Mouse (Mus musculus) forebrain, embryonic 10.5 days (tissue): Measurements from ENCODE around the gene Arhgap22. TPM values are rescaled to one million over a fixed set of nuclear protein-coding genes. Genes with fewer than 3 reads are reported as not detected.

Experiments used
- DNase-seq: peaks from one replicate; pipeline ENCODE4 v3.0.0-alpha.2; 2017; ENCODE audit warnings: low spot score; ENCODE audit errors: extremely low spot score
- H3K27ac ChIP-seq: fragments of 300-500 bp; sonication (generic); 2 replicates; pipeline ENCODE4 v1.5.1; 2016; ENCODE audit warnings: mild to moderate bottlenecking
- H3K27me3 ChIP-seq: fragments of 300-500 bp; sonication (generic); 2 replicates; pipeline ENCODE4 v1.6.1; 2016; ENCODE audit warnings: mild to moderate bottlenecking; ENCODE audit not compliant: poor library complexity, severe bottlenecking
- H3K36me3 ChIP-seq: fragments of 300-500 bp; sonication (generic); replicated peaks from 2 replicates; pipeline ENCODE4 v1.6.1; 2016; ENCODE audit warnings: mild to moderate bottlenecking, moderate library complexity
- H3K4me1 ChIP-seq: fragments of 300-500 bp; sonication (generic); 2 replicates; pipeline ENCODE4 v1.6.1; 2016
- H3K4me3 ChIP-seq: fragments of 300-500 bp; sonication (generic); 2 replicates; pipeline ENCODE4 v1.5.1; 2016; ENCODE audit warnings: mild to moderate bottlenecking, moderate library complexity
- H3K9me3 ChIP-seq: fragments of 300-500 bp; sonication (generic); 2 replicates; pipeline ENCODE4 v1.6.1; 2016; ENCODE audit warnings: mild to moderate bottlenecking, moderate library complexity
- WGBS: fragments of 180-500 bp; shearing (Covaris S2); methylation state at CpG from one replicate; pipeline ENCODE4 v1.1.7; 2016; 5-methylcytosine and 5-hydroxymethylcytosine counted together
- polyA plus RNA-seq: library from polyadenylated mRNA; unstranded; fragments of >200 nt; fragmentation: Nextera tagmentation; extraction: Ambion mirVana; gene quantifications from 2 replicates; pipeline ENCODE4 v1.2.1, GENCODE M21; 2016

The Arhgap22 gene
- polyA plus RNA-seq, 1 experiment from 2014 or later, result 2.3 TPM

DNA sequence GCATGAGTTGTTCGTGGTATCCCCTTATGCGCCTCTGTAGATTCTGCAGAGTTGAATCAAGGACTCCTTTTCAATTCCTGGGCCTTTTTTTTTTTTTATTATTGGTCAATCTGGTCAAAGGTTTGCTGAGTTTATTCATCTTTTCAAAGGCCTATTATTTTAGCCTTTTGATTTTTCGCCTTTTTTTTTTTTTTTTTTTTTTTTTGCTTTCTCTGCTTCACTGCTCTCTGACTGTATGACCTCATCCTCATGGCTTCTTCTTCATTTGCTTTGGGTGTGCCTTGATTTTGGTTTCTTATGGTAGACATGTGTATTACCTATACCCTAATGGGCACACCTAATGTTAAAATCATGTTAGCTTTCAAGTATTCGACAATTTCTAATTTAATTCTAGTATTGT lies 11.4 kb downstream of the Arhgap22 start:
- DNase-seq, result no peak
- 87% methylated on average over 4 of the region's 4 CpGs for WGBS
- Histone ChIP-seq H3K4me3 (no peak overlapping the region), H3K4me1 (no peaks in the 10 kb centered on the region), H3K9me3 (no peaks in the 10 kb centered on the region), H3K36me3 (no peaks in the 10 kb centered on the region), H3K27me3 (no peaks in the 10 kb centered on the region), H3K27ac (no peak overlapping the region)

DNA sequence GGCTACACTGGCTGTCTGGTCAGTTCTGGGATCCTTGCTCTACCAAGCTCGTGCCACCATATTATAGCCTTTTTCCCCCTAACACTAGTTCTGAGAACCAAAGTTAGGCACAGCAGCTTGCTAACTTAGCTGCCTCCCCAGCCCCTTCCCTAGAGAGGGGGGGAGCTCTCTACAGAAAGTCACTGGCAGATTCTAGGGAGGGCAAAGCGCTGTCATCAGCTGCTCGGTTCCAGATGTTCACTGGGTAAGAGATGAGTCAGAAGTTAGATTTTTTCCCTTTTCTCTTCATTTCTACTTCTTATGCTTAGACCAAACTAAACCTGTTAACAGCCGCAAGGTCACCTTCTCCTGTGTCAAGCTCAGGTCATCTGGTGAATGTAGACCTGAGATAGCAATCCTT lies 16.8 kb downstream of the Arhgap22 start:
- H3K27me3 ChIP-seq, result no peaks in the 10 kb centered on the region
- H3K4me3 ChIP-seq, result no peak overlapping the region
- H3K36me3 ChIP-seq, result no peaks in the 10 kb centered on the region
- H3K9me3 ChIP-seq, result no peaks in the 10 kb centered on the region
- 82% methylated on average over 4 of the region's 4 CpGs for WGBS
- no peak for DNase-seq
- no peaks in the 10 kb centered on the region for H3K4me1 ChIP-seq
- H3K27ac ChIP-seq, result no peak overlapping the region

- H3K4me1 ChIP-seq, result no peaks in the 10 kb centered on the region
- no peaks in the 10 kb centered on the region for H3K9me3 ChIP-seq
- 89% methylated on average over 3 of the region's 3 CpGs for WGBS
- no peak overlapping the region for H3K4me3 ChIP-seq
- DNase-seq, result no peak
- no peak overlapping the region for H3K27ac ChIP-seq
- H3K27me3 ChIP-seq, result no peaks in the 10 kb centered on the region
- H3K36me3 ChIP-seq, result no peaks in the 10 kb centered on the region
Observed at GRCm38 (mm10) chr14:33231311-33231710, 17.5 kb downstream of the Arhgap22 start.

DNA sequence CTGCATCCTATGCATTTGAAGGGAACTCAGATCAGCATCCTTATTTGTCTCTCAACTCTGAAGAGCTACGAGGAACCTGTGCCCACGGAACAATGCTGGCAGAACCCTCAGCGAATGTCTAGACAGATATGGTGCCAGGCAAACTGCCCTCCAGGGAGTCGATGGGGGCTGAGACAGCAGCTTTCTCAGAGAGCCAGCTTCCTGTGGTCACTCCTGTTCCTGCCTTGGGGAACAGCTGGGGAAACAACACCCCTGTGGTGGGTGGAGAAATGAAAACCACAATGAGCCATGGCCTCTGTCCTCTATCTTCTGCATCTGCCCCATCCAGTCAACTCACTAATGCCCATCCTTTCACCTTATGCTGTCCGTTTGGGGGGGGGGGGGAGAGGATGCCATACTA lies 18.2 kb downstream of the Arhgap22 start:
- Histone ChIP-seq H3K36me3 (no peaks in the 10 kb centered on the region), H3K4me1 (no peaks in the 10 kb centered on the region), H3K27ac (no peak overlapping the region), H3K4me3 (no peak overlapping the region), H3K27me3 (no peaks in the 10 kb centered on the region), H3K9me3 (no peaks in the 10 kb centered on the region)
- 89% methylated on average over 5 of the region's 5 CpGs for WGBS
- no peak for DNase-seq

DNA sequence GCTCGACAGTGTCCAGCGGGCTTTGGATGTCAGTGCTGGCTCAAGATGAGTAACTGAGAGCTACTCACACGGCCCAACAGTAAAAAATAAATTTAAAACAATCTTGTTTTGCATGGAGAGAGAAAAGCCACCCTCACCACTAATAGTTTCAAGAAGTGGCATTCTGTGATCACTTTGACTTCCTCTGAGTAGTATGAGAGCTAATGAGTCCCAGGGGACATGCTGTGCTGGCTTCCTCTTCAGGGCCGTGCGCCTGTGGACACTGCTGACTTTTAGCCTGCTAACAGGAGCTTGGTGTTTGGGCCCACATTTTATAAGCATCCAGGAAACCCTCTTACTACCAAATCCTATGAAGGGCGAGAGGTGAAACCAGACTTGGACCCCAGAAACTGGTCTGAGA lies 21.8 kb downstream of the Arhgap22 start:
- WGBS, result 79% methylated on average over 6 of the region's 6 CpGs

GRCm38 (mm10) chr14:33240400-33240799 lies 26.6 kb downstream of the Arhgap22 start:
- DNase-seq, result no peak
- Histone ChIP-seq H3K27ac (no peak overlapping the region), H3K4me1 (0 out of 2 replicates have a peak, but pooled peaks cover 3% of the 10 kb centered on the region), H3K27me3 (no peaks in the 10 kb centered on the region), H3K4me3 (no peak overlapping the region), H3K36me3 (no peaks in the 10 kb centered on the region), H3K9me3 (no peaks in the 10 kb centered on the region)
- 84% methylated on average over 2 of the region's 2 CpGs for WGBS

More for the DNA sequence above, 21.8 kb downstream of the Arhgap22 start:
- H3K27me3 ChIP-seq, result no peaks in the 10 kb centered on the region
- H3K4me1 ChIP-seq, result no peaks in the 10 kb centered on the region
- no peaks in the 10 kb centered on the region for H3K36me3 ChIP-seq
- no peak overlapping the region for H3K4me3 ChIP-seq
- H3K9me3 ChIP-seq, result no peaks in the 10 kb centered on the region
- DNase-seq, result no peak
- H3K27ac ChIP-seq, result no peak overlapping the region

DNA sequence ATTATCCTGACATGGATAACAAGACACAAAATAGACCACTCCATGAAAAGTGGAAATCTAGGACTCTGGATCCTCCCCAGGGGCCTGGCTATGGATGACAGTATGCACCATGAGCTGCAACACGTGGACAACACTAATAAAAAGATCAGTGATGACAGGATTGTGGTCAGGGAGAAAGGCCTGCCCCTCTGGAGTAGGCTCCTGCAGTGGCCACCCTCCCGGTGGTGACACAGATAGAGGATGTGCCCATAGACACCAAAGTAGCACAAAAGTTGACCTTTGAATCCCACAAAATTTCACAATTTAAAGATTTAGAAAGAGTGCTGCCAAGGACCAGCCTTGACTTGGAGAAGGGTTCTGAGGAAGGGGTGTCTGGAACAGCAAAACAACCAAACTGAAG lies 29.4 kb downstream of the Arhgap22 start:
- DNase-seq, result no peak
- Histone ChIP-seq H3K36me3 (no peaks in the 10 kb centered on the region), H3K27me3 (peaks cover 3% of the 10 kb centered on the region; the same call in 1 of the 2 replicates), H3K4me1 (peaks cover 12% of the 10 kb centered on the region), H3K9me3 (no peaks in the 10 kb centered on the region), H3K27ac (no peak overlapping the region), H3K4me3 (no peak overlapping the region)
- 68% methylated on average over 2 of the region's 2 CpGs for WGBS

- peaks cover 14% of the 10 kb centered on the region for H3K27me3 ChIP-seq
- no peaks in the 10 kb centered on the region for H3K9me3 ChIP-seq
- H3K36me3 ChIP-seq, result no peaks in the 10 kb centered on the region
- 75% methylated on average over 3 of the region's 3 CpGs for WGBS
- no peak for DNase-seq
- H3K4me3 ChIP-seq, result no peak overlapping the region
- H3K4me1 ChIP-seq, result peaks cover 12% of the 10 kb centered on the region
- H3K27ac ChIP-seq, result no peak overlapping the region
Observed at GRCm38 (mm10) chr14:33244519-33244918, 30.7 kb downstream of the Arhgap22 start.

DNA sequence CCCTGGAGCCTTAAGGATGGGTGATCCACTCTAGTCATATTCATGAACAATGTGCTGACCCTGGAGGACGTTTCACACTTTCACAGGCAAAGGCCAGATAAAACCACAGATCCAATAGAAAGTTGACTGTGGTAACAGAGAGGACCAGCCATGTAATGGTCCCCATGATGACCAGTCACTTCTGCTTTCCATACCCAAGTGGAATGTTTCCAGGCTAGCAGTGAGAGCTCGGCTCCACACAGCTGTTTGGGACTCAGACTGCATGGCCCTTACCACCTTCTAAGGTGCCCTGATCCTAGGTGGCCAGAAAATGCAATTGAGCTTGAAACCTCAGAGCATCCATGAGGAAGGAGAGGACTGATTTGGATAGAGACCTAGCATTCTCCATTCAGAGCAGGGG lies 31.1 kb downstream of the Arhgap22 start:
- peaks cover 19% of the 10 kb centered on the region for H3K27me3 ChIP-seq
- no peak overlapping the region for H3K27ac ChIP-seq
- 75% methylated on average over 2 of the region's 2 CpGs for WGBS
- H3K9me3 ChIP-seq, result no peaks in the 10 kb centered on the region
- peaks cover 14% of the 10 kb centered on the region for H3K4me1 ChIP-seq
- DNase-seq, result no peak
- no peak overlapping the region for H3K4me3 ChIP-seq
- H3K36me3 ChIP-seq, result no peaks in the 10 kb centered on the region

DNA sequence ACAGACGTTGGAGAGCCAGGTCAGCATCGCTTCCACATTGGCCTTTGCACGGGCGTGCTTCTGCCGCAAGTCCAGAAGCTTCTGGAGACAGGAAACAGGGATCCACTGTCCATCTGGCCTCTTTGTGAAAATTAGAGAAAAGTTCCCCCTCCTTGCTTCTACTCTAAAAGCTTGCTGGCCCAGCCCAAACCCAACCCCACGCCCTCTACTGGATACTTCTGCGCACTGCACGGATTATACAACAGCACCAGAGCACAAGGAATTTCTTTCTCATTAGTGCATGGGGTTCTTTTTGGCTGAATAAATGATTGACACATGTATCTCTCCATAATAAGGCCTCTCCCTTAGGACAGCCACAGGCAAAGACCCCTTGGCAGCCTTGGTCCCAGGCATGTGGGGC lies 32.6 kb downstream of the Arhgap22 start:
- peaks cover 29% of the 10 kb centered on the region for H3K4me1 ChIP-seq
- 23% methylated on average over 8 of the region's 8 CpGs for WGBS
- peaks cover 33% of the 10 kb centered on the region for H3K27me3 ChIP-seq
- H3K27ac ChIP-seq, result no peak overlapping the region
- no peak overlapping the region for H3K4me3 ChIP-seq
- DNase-seq, result peak; percentile 30
- H3K9me3 ChIP-seq, result no peaks in the 10 kb centered on the region
- H3K36me3 ChIP-seq, result no peaks in the 10 kb centered on the region

- H3K4me1 ChIP-seq, result peaks cover 29% of the 10 kb centered on the region
- H3K27ac ChIP-seq, result no peak overlapping the region
- 34% methylated on average over 11 of the region's 11 CpGs for WGBS
- H3K36me3 ChIP-seq, result no peaks in the 10 kb centered on the region
- H3K4me3 ChIP-seq, result no peak overlapping the region
- DNase-seq, result peak; percentile 16
- H3K27me3 ChIP-seq, result peaks cover 44% of the 10 kb centered on the region
- H3K9me3 ChIP-seq, result no peaks in the 10 kb centered on the region
Observed at GRCm38 (mm10) chr14:33247623-33248022, 33.8 kb downstream of the Arhgap22 start.

DNA sequence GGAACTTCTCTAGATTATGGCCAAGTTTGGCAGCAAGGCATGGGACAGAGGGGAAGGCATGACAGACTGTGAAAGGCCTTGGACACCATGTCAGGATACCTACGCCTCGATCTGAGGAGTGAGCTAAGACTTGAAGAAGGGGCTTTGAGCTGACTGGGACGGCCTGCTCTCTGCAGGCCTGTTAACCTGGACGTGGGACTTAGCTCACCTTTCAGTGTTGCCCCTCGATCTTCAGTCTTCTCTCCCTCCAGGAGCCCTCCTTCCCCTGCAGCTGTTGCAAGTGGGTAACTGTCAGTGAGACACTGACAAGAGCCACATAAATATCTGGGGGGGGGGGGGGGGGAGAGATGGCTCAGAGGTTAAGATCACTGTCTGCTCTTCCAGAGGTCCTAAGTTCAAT lies 34.9 kb downstream of the Arhgap22 start:
- Histone ChIP-seq H3K27ac (no peak overlapping the region), H3K36me3 (no peaks in the 10 kb centered on the region), H3K4me3 (no peak overlapping the region), H3K27me3 (peaks cover 49% of the 10 kb centered on the region), H3K9me3 (no peaks in the 10 kb centered on the region), H3K4me1 (peaks cover 29% of the 10 kb centered on the region)
- no peak for DNase-seq
- 85% methylated on average over 5 of the region's 5 CpGs for WGBS

GRCm38 (mm10) chr14:33250215-33250939 lies 36.6 kb downstream of the Arhgap22 start:
- peaks cover 49% of the 10 kb centered on the region for H3K27me3 ChIP-seq
- no peak overlapping the region; the same call in 1 of the 2 replicates for H3K27ac ChIP-seq

More at GRCm38 (mm10) chr14:33250215-33250939, 36.6 kb downstream of the Arhgap22 start:
- Histone ChIP-seq H3K4me3 (peak overlapping the region; percentile 58), H3K9me3 (no peaks in the 10 kb centered on the region), H3K4me1 (peaks cover 27% of the 10 kb centered on the region), H3K36me3 (no peaks in the 10 kb centered on the region)
- under 1% methylated on average over 30 of the region's 30 CpGs for WGBS
- DNase-seq, result peak; percentile 38
